Comparison of ENCODE assay signal across 7 mouse cellular contexts in genomic region chr7:80400571-80400970, GRCm38 (mm10). TPM values are rescaled to one million over a fixed set of nuclear protein-coding genes. Genes with fewer than 3 reads are reported as not detected.
A peak's percentile ranks its signal among the peaks of the same experiment; 100 is the strongest.
DNase-seq lines count a peak whose midpoint lies in the region; ATAC-seq lines count a peak whose summit lies in the region.

No protein-coding gene starts in this region.

- no peak for DNase-seq in midbrain, embryonic 11.5 days (ENCODE audit: low spot score, missing footprints)
- no peak for DNase-seq in midbrain, embryonic 10.5 days (ENCODE audit: low spot score)
- DNase-seq in hindbrain, embryonic 14.5 days (ENCODE audit: low spot score), result no peak
- peak; percentile 64 for DNase-seq in yolk sac, embryonic 10.5 days (ENCODE audit: low spot score)
- DNase-seq in cerebellum, postnatal 14 days, result no peak
- DNase-seq in urinary bladder, postnatal 14 days (ENCODE audit: low spot score), result no peak

- WGBS in midbrain, embryonic 11.5 days, result 78% methylated on average over 6 of the region's 6 CpGs
- 79% methylated on average over 6 of the region's 6 CpGs for WGBS in midbrain, embryonic 10.5 days
- WGBS in hindbrain, embryonic 14.5 days, result 74% methylated on average over 6 of the region's 6 CpGs
- 64% methylated on average over 6 of the region's 6 CpGs for WGBS in limb, embryonic 13.5 days

- H3K4me2 ChIP-seq in midbrain, embryonic 11.5 days, result 0 out of 2 replicates have a peak overlapping the region, but pooled peaks have one; percentile 93
- H3K4me2 ChIP-seq in hindbrain, embryonic 14.5 days (replicated peaks), result peak overlapping the region; percentile 96; the same call in 1 of the 2 replicates
- H3K4me2 ChIP-seq in limb, embryonic 13.5 days (replicated peaks), result peak overlapping the region; percentile 94

- peaks cover 11% of the 10 kb centered on the region for H3K4me1 ChIP-seq in midbrain, embryonic 11.5 days (ENCODE audit: control insufficient read depth, insufficient read depth, low read length)
- peaks cover 33% of the 10 kb centered on the region for H3K4me1 ChIP-seq in midbrain, embryonic 10.5 days
- peaks cover 23% of the 10 kb centered on the region for H3K4me1 ChIP-seq in hindbrain, embryonic 14.5 days (replicated peaks; ENCODE audit: control insufficient read depth, insufficient read depth, low read length)
- H3K4me1 ChIP-seq in limb, embryonic 13.5 days, result peaks cover 36% of the 10 kb centered on the region

- H3K9ac ChIP-seq in midbrain, embryonic 11.5 days (ENCODE audit: low read length), result no peak overlapping the region
- peak overlapping the region; percentile 86; the same call in 1 of the 2 replicates for H3K9ac ChIP-seq in hindbrain, embryonic 14.5 days
- peak overlapping the region; percentile 51; the same call in 1 of the 2 replicates for H3K9ac ChIP-seq in limb, embryonic 13.5 days

- ATAC-seq in midbrain, embryonic 11.5 days (ENCODE audit: low FRiP score), result no peak
- ATAC-seq in hindbrain, embryonic 14.5 days (ENCODE audit: low FRiP score), result no peak
- ATAC-seq in limb, embryonic 13.5 days (ENCODE audit: low FRiP score, low read depth), result no peak

- no peaks in the 10 kb centered on the region for H3K9me3 ChIP-seq in midbrain, embryonic 11.5 days (ENCODE audit: control insufficient read depth, low read length)
- no peaks in the 10 kb centered on the region for H3K9me3 ChIP-seq in midbrain, embryonic 10.5 days (replicated peaks)
- H3K9me3 ChIP-seq in hindbrain, embryonic 14.5 days (ENCODE audit: control insufficient read depth, low read length), result no peaks in the 10 kb centered on the region
- H3K9me3 ChIP-seq in limb, embryonic 13.5 days, result no peaks in the 10 kb centered on the region

- no peak overlapping the region for H3K4me3 ChIP-seq in midbrain, embryonic 11.5 days (ENCODE audit: low read depth, low read length)
- no peak overlapping the region for H3K4me3 ChIP-seq in midbrain, embryonic 10.5 days
- 0 out of 2 replicates have a peak overlapping the region, but pooled peaks have one; percentile 8 for H3K4me3 ChIP-seq in hindbrain, embryonic 14.5 days (replicated peaks; ENCODE audit: low read length)
- H3K4me3 ChIP-seq in limb, embryonic 13.5 days, result peak overlapping the region; percentile 95; the same call in 1 of the 2 replicates

- H3K36me3 ChIP-seq in midbrain, embryonic 11.5 days (ENCODE audit: control insufficient read depth, insufficient read depth, low read length), result peaks cover 3% of the 10 kb centered on the region
- H3K36me3 ChIP-seq in midbrain, embryonic 10.5 days, result peaks cover 29% of the 10 kb centered on the region
- peaks cover 25% of the 10 kb centered on the region for H3K36me3 ChIP-seq in hindbrain, embryonic 14.5 days (replicated peaks; ENCODE audit: control insufficient read depth, insufficient read depth)
- peaks cover 27% of the 10 kb centered on the region for H3K36me3 ChIP-seq in limb, embryonic 13.5 days

- H3K27me3 ChIP-seq in midbrain, embryonic 11.5 days (ENCODE audit: control insufficient read depth, insufficient read depth, low read length), result peaks cover 8% of the 10 kb centered on the region; the same call in 1 of the 2 replicates
- H3K27me3 ChIP-seq in midbrain, embryonic 10.5 days (ENCODE audit: low read depth, poor library complexity, severe bottlenecking), result peaks cover 33% of the 10 kb centered on the region
- H3K27me3 ChIP-seq in hindbrain, embryonic 14.5 days (ENCODE audit: control insufficient read depth, insufficient read depth, low read length), result no peaks in the 10 kb centered on the region
- H3K27me3 ChIP-seq in limb, embryonic 13.5 days, result 0 out of 2 replicates have a peak, but pooled peaks cover 9% of the 10 kb centered on the region

- H3K27ac ChIP-seq in midbrain, embryonic 11.5 days (ENCODE audit: low read depth, low read length), result no peak overlapping the region
- no peak overlapping the region for H3K27ac ChIP-seq in midbrain, embryonic 10.5 days (replicated peaks)
- H3K27ac ChIP-seq in hindbrain, embryonic 14.5 days, result no peak overlapping the region
- peak overlapping the region; percentile 67; the same call in 1 of the 2 replicates for H3K27ac ChIP-seq in limb, embryonic 13.5 days

RNA-seq across cellular contexts. Expression of gene Furin, which starts 4.7 kb away (rescaled TPM):
- 2.7 TPM in 2 replicates for polyA plus RNA-seq in midbrain, embryonic 11.5 days (2014; fragmentation: Nextera tagmentation; extraction: Ambion mirVana)
- 3.0 and 3.9 TPM in 2 replicates for polyA plus RNA-seq in midbrain, embryonic 10.5 days (2016; fragmentation: Nextera tagmentation; extraction: Ambion mirVana)
- polyA plus RNA-seq in hindbrain, embryonic 14.5 days (2014; fragmentation: Nextera tagmentation; extraction: Ambion mirVana), result 6.0 and 6.7 TPM in 2 replicates
- polyA plus RNA-seq in limb, embryonic 13.5 days (2015; fragmentation: Nextera tagmentation; extraction: Ambion mirVana), result 12.0 and 12.5 TPM in 2 replicates

RNA-seq across cellular contexts. Expression of gene Fes, which starts 12.8 kb away (rescaled TPM):
- 7.3 and 7.6 TPM in 2 replicates for polyA plus RNA-seq in midbrain, embryonic 11.5 days (2014; fragmentation: Nextera tagmentation; extraction: Ambion mirVana)
- polyA plus RNA-seq in midbrain, embryonic 10.5 days (2016; fragmentation: Nextera tagmentation; extraction: Ambion mirVana), result 9.1 and 11.8 TPM in 2 replicates
- 3.8 and 4.6 TPM in 2 replicates for polyA plus RNA-seq in hindbrain, embryonic 14.5 days (2014; fragmentation: Nextera tagmentation; extraction: Ambion mirVana)
- polyA plus RNA-seq in limb, embryonic 13.5 days (2015; fragmentation: Nextera tagmentation; extraction: Ambion mirVana), result 11.5 and 14.3 TPM in 2 replicates

RNA-seq across cellular contexts. Expression of gene Man2a2, which starts 29.4 kb away (rescaled TPM):
- polyA plus RNA-seq in midbrain, embryonic 11.5 days (2014; fragmentation: Nextera tagmentation; extraction: Ambion mirVana), result 5.8 and 6.9 TPM in 2 replicates
- 15.7 and 18.4 TPM in 2 replicates for polyA plus RNA-seq in midbrain, embryonic 10.5 days (2016; fragmentation: Nextera tagmentation; extraction: Ambion mirVana)
- polyA plus RNA-seq in hindbrain, embryonic 14.5 days (2014; fragmentation: Nextera tagmentation; extraction: Ambion mirVana), result 18.9 and 21.6 TPM in 2 replicates
- polyA plus RNA-seq in limb, embryonic 13.5 days (2015; fragmentation: Nextera tagmentation; extraction: Ambion mirVana), result 22.0 and 24.4 TPM in 2 replicates

RNA-seq across cellular contexts. Expression of gene Hddc3, which starts 57.7 kb away (rescaled TPM):
- 25.6 and 26.9 TPM in 2 replicates for polyA plus RNA-seq in midbrain, embryonic 11.5 days (2014; fragmentation: Nextera tagmentation; extraction: Ambion mirVana)
- polyA plus RNA-seq in midbrain, embryonic 10.5 days (2016; fragmentation: Nextera tagmentation; extraction: Ambion mirVana), result 24.8 and 24.9 TPM in 2 replicates
- 18.7 and 23.4 TPM in 2 replicates for polyA plus RNA-seq in hindbrain, embryonic 14.5 days (2014; fragmentation: Nextera tagmentation; extraction: Ambion mirVana)
- polyA plus RNA-seq in limb, embryonic 13.5 days (2015; fragmentation: Nextera tagmentation; extraction: Ambion mirVana), result 21.5 and 23.5 TPM in 2 replicates

RNA-seq across cellular contexts. Expression of gene Unc45a, which starts 59.8 kb away (rescaled TPM):
- polyA plus RNA-seq in midbrain, embryonic 11.5 days (2014; fragmentation: Nextera tagmentation; extraction: Ambion mirVana), result 28.8 and 30.4 TPM in 2 replicates
- 42.3 and 46.7 TPM in 2 replicates for polyA plus RNA-seq in midbrain, embryonic 10.5 days (2016; fragmentation: Nextera tagmentation; extraction: Ambion mirVana)
- 43.3 and 43.9 TPM in 2 replicates for polyA plus RNA-seq in hindbrain, embryonic 14.5 days (2014; fragmentation: Nextera tagmentation; extraction: Ambion mirVana)
- polyA plus RNA-seq in limb, embryonic 13.5 days (2015; fragmentation: Nextera tagmentation; extraction: Ambion mirVana), result 49.7 and 50.4 TPM in 2 replicates

Comparison
In these comparisons a context has a peak if more than half of its experiments do, and no peak if none do; other contexts are left out.
1. H3K4me3 ChIP-seq: peak in hindbrain, embryonic 14.5 days (single experiment) and limb, embryonic 13.5 days (single experiment); none in midbrain, embryonic 11.5 days (single experiment) and midbrain, embryonic 10.5 days (single experiment).
2. Peak in every context shown above with its lines, with median percentiles within 50 percentile points of each other: H3K4me2 ChIP-seq.